Mouse (Mus musculus) adrenal gland, adult (tissue): Measurements from ENCODE around the gene Ebf4.
A peak's percentile ranks its signal among the peaks of the same experiment; 100 is the strongest.

Experiments used
- DNase-seq, 2 experiments: peaks; one replicate each; pipeline ENCODE4 v3.0.0; 2022 to 2023; ENCODE audit warnings: low spot score in 1 of 2; ENCODE audit not compliant: inconsistent age in 2 of 2

Gene Ebf4

DNA sequence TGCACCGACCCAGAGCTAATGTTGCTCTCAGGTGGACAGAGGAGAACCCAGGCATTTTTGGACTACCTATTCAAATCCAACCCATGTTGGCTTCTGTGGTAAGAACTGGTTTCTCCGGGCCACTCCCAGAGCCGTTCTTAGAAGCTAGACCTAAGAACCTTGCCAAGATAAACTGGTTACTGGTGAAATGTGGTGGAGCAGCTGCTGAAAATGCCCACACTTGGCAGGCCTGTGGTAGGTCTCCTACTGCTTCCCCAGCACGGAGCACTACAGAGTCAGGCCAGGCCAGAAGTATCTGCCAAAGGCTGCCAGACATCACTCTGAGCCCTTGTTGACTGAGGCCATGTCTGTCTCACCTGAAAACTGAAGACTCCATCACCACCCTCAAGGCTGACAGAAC, 80.0 kb downstream of the Ebf4 start:
- no peak for DNase-seq

DNA sequence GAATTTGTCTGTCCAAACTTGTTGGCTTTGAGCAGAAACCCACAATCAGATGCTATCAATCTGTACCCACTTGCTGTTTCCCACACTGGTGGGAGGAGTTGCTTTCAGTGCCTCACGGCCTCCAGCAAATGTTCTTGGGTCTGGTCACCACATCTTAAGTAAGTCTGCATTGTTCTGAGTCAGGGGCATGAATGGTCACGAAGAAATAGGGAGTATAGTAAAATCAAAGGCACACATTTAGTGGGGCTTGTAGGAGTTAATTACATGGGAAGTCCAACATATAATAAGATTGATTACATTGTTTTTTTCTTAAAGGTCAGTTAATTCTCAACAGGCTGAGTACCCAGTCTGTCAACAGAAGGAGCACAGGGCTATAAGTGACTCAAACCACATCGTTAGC, 88.2 kb downstream of the Ebf4 start:
- no peak for DNase-seq

DNA sequence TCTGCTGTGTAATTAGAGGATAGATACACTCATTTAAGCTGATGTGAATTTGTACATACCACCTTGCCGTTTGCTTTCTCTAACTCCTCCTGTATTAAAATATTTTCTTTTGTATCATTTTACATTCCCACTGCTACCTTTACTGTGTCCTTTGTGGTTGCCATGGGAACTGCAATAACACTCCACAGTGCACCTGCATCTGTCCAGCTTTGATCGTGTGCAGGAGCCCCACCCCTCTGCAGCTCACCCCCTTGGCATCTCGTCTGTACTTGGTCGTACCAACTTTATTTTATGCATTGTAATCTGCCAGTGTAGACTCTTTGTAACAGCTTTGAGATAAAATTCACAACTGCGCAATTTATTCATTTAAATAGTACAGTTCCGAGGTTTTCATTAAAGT, 88.9 kb downstream of the Ebf4 start:
- DNase-seq: no peak

DNA sequence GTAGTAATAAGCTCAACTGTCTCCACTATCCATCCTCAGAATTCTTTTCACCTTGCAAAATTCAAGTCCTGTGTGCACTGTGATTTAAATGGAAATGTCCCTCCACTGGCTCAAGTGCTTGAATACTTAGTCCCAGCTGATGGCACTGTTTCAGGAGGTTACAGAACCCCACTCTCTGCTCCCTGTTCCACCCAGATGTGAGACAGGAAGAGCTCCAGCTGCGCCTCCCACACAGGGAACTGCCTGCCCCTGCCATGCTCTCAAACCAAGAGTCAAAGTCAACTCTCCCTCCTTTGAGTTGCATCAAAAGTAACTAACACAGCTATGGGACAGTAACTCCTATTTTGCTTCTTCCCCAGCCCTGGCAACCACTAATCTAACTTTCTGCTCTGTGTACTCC, 91.2 kb downstream of the Ebf4 start:
- no peak for DNase-seq

DNA sequence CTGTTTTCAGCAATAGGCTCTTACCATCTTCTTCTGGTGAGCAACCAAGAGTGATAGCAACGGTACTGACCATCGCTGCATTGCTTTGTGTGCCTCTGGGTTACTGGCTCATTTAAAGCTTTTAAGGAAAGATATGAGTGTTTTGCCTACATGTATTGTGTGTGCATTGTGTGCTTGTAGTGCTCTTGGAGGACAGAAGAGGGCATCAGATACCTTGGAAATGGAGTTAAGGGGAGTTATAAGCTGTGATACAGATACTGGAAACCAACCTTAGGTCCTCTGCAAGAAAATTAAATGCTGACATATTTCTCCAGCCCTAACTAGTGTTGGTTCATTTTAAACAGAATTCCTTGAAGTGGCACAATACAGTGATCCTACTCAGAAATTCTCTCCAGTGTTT, 93.8 kb downstream of the Ebf4 start:
- DNase-seq: peak in 1 of 2 experiments; percentile 60

DNA sequence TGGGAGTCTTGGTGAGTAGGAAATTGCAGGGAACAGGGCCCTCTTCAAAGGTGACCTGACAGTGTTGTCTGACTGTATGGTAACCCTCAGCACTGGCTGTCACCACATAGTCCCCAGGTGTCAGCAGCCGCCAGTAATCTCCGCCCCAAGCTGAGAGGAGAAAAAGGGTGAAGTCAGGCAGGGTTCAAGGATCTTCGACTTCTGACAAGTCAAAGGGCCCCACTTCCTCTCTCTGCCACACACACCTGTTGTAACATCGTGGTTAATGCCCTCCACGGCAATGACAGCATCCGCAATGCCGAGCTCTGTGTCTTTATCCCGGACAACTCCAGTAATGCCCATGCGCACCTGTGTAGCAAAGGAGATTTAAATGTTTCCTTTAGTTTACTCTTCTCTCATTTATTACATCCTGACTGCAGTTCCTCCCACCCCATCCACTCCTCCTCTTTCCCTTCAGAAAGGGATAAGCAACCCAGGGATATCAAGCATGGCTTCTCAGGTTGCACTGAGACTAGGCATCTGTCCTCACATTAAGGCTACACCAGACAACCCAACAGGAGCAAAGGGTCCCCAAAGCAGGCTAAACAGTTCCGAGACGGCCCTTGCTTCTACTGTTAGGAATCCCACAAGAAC, 96.1 kb downstream of the Ebf4 start:
- DNase-seq: no peak

DNA sequence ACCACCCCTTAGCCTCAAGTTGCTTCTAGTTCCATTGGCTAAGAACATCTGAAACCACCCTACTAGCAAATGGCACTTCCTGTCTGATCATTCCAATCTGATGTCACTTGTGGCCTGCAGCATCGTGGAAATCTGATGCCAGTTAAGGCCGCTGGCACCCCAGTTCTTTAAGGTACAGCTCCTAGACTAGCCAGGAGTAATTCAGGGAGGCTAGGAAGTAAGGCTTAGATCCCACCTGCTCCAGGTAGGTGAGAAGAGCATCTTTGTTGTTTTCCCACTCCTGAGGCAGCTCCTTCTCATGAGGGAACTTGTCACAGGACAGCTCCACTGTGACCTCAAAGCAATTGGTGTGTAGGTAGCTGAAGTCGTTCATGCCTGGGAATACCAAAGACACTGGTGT, 97.9 kb downstream of the Ebf4 start:
- no peak for DNase-seq

DNA sequence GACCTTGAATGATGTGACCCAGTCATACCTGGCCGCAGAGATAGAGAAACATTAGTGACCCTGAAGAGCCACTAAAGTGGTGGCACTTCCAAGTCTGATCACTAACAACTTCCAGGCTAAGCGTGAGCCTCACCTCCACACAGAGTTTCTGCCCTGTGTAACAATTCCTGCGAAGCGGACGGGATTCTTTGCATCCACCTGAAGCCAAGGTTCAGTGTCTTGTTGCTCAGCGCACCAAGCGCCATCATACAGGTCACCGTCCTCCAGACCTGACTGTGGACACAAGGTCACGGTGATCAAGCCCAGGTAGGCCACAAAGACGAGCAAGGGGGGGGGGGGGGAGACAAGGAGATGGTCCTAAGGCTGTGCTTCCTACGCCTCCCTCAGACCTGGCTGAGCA, 100.7 kb downstream of the Ebf4 start:
- no peak for DNase-seq

DNA sequence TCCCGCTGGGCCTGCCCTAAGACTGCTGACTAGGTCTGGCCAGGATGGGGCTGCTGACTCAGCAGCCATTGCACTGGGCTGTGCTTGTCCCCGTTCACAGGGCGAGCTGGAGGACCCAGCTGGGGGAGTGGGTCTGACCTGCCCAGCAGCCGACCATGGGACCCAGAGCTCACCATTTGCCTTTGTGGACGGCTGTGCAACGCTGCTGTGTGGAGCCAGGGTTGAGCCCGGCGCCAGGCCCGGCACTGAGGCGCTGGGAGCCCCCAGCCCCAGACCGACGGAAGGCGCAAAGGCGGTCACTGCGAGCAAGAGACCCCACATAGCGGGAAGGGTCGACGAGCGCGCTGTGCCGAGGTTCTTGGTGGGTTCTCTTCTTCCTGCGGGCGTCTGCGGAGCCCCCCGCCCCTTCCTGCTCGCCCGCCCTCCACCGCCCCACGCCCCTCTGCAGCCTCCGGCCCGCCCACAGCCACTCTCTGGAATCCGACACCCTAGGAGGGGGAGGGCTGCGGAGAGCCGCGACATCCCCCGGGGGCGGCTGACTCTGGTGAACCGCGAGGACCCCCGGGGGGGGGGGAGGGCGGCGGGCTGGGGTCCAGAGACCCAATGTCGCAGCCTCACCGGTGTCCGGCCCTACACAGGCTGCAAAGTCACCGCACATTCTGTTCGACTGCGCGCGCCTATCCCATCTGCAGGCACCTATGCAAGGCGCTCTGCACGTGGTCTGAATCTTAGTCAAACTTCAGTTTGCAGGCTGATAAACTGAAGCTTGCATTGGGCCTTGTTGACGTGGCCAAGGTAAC, 102.4 kb downstream of the Ebf4 start, which contains the start of gene Cpxm1:
TSS of gene Cpxm1 (minus strand) at position 389 of the 800 bp plus-strand sequence.
- peak in 1 of 2 experiments; percentile 56 for DNase-seq

DNA sequence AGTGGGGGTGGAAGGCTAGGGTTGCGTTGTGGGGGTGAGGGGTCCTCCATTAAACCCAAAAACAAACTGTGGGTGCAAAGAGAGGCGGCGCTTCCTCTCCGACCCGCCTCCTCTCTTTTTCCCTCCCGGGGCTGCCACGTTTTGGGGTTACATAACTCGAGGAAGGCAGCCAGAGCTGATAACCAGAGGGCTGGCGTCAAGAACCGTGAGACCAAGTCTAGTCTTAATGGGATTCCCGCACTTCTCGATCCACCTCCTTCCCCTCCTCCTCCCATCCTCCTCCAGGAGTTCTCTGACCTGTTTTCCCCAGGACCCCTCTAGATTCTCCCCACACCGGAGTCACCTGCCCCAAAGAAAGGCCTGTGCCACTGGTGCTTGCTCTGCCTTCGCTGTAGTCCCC, 103.1 kb downstream of the Ebf4 start:
- peak in 1 of 2 experiments; percentile 28 for DNase-seq

DNA sequence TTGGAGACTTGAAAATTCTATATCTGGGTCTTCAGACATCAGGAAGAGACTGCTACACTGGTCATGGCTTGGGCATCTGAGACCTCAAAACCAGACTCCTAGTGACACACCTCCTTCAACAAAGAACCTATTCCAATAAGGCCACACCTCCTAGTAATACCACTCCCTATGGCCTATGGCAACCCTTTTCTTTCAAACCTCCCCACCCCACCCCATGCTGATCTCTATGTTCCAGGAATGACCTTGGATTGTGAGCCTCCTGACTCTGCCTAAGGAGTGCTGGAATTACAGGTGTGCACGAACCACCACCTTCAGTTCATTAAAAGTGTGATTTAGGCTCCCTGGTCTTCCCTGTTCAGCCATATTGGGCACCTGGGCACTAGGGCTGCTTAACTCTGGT, 105.1 kb downstream of the Ebf4 start:
- DNase-seq: no peak

DNA sequence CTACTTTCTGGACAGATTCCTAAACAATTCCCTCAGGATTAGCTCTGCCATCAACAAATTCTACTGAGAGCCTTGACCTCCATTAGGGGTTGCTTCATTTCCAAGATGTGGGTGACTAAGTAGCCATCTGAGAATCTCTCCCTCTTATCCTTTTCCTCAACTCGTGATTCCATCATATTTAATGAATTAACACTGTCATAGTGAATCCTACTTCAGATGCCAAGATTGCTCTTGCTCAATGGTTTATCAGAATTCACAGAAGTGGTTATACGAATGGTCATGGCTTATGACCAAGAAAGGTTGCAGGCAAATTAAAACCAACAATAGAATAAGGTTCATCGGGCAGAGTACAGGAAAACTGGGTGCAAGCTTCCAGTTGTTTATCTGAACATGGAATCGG, 106.9 kb downstream of the Ebf4 start:
- peak in 1 of 2 experiments; percentile 66 for DNase-seq

DNA sequence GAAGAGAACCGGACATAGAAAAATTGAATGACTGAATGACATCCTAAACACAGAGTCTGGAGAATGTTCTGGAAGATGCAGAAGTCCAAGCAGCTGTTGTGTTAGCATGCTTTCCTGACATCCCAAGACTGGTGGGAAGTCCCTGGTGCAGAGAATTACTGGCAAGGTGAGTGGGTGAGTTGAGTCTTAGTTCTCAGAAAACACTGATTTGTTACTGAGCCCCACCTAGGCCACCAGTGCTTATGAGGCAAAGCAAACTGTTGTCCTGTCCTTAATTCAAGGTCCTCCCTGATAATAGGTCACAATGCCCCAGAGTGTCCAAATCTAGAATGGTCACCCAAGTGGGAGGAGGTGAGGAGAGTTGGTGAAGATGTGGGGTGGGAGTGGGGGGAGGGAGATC, 110.0 kb downstream of the Ebf4 start, which contains the start of the genes Gm28372 and 1700020A23Rik:
TSS of gene Gm28372 (plus strand) at position 301 of the 400 bp plus-strand sequence.
TSS of gene 1700020A23Rik (plus strand) at position 321 of the 400 bp plus-strand sequence.
- peak in 1 of 2 experiments; percentile 37 for DNase-seq

DNA sequence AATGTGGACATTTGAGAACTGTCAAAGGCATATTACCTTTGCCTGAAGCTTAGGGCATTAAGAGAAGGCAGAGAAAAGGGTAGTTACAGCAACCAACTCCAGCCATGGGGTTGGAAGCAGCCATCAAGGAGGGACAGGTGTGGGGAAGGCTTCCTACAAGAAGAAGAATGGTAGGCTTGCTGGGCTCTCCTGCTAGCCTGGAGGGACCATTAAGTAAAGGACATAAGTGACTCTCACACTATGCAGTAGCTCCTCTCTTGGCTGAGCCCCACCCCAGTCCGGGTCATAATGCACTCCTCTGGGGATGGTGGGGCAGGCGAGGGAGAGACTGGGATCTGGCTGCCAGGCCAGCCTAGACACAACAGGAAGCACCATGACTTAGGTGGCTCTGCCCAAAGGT, 111.2 kb downstream of the Ebf4 start, which contains the start of gene Tmem239:
TSS of gene Tmem239 (plus strand) at position 301 of the 400 bp plus-strand sequence.
- no peak for DNase-seq

DNA sequence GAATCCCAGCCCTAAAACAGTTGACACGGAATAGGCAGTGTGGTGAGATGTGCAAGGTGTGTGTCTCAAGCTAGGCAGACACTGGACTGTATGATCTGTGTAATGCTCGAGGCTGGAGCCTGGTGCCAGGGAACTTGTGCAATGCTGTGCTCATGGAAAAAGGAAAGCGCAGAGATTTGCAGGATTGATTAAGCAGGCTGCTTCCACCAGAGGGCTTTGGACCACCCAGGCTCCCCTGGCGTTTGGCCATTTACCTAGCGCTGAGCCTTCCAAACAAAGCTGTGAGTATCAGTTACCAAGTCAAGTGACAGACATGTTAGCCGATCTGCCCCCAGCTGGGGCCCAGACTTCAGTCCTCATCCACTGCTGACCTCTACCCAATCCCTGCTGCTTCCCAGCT, 113.2 kb downstream of the Ebf4 start:
- peak in 1 of 2 experiments; percentile 21 for DNase-seq

DNA sequence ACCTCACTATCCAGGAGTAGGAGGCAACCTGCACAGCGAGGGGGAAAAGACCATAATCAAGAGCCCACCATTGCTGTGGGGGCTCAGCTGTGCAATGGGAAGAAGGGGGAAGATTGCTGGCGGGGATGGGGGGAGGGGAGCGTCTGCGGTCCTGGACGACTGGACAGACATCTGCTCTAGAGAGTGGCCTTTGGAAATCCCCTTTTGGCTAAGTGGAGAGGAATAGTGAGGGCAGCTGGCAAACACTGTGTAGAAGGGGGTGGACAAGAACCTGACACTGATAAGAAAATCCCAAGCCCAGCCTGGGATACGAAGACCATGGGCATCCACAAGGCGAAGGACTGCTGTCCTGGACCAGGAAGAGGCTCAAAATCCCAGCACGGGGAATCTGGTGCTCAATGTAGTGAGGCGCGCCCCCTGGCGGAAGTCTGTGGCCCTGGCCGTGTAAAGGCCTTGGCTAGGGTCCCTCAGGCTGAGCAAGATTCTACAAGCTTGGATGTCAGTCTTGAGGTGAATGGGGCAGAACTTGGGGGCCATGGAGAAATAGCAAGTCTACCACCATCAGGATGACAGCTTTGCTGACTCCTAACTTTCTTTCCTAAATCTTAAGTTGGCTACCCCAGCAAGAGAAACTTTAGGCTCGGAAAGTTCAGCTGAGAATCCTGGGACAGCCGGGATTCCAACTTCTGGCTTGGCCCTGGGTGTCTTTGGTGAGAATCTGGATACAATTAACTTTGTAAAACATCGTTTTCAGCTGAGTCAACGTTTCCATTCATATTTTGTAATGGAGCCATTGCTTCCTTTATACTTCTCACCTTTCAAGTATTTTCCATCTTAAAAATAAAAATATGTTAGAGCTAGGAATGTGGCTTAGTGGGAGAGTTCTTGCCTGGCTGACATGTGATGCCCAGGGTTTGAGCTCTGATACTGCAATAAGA, 116.9 kb downstream of the Ebf4 start:
- peak; percentile 79 to 94 for DNase-seq

DNA sequence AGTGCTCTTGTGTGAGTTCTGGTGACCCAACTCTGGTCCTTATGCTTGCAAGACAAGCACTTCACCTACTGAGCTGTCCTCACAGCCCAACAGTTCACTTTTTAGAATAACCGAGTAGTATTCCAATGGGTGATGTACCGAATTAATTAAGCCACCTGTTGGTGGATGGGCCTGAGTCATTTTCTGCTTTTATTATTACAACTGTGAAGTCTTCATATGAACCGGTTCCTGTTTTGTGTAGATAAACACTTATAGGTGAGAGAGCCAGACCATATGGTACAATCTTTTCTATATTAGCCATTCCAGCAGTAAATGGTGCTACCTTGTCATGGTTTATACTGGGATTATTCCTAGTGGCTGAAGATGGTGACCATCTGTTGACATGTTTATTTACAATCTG, 117.8 kb downstream of the Ebf4 start:
- no peak for DNase-seq

DNA sequence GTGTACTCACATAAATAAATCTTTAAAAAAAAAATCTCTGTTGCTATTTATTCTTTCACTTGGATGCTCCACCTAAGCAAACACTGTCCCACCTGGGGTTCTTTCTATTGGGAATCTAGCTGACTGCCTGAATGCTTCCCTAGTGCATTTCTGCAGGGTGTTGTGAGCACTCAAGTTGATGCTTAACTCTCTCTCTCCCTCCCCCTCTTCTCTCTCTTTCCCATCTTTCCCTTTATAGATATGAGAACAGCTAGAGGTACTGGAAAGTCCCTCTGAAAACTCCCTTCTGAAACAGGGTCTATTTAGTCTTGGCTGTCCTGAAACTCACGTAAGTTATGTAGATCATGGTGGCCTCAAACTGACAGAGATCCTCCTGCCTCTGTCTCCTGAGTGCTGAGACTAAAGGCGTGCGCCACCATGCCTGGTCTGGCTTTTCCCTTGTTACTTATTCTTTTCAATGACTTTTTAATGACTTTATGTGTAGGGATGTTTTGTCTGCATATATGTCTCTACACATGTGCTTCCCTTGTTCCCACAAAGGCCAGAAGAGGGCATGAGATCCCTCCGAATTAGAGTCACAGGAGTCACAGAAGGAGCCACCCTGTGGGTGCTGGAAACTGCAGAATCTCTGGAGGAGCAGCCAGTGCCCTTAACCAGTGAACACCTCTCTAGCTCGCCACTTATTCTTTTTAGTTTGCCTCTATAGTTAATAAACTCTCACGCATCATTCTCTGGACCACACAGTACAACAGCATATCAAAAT, 119.3 kb downstream of the Ebf4 start:
- peak in 1 of 2 experiments; percentile 41 for DNase-seq
